Mouse (Mus musculus): ENCODE measurements at regions not wholly inside any gene's neighbourhood (a gene's known extent, or its start where the extent isn't known, plus 50 kb on each side); places are given as distances from the start of the nearest gene placed in this dataset.
"Not testable (repeated sequence)": the region's sequence is repeated elsewhere in the genome, so short reads cannot be mapped to it uniquely, and the experiment has no call there.

- DNase-seq (ENCODE audit: low read depth, low spot score): not testable (repeated sequence)
Observed at GRCm38 (mm10) chr16:46811835-46812234, 313.5 kb upstream of the Nectin3 start.

GRCm38 (mm10) chr16:46807476-46807875 lies 309.2 kb upstream of the Nectin3 start:
- DNase-seq (ENCODE audit: low read depth, low spot score): no peak

GRCm38 (mm10) chr16:46776367-46776766 lies 278.0 kb upstream of the Nectin3 start:
- no peak for DNase-seq (ENCODE audit: low read depth, low spot score)

GRCm38 (mm10) chr16:46769383-46769782 lies 271.1 kb upstream of the Nectin3 start:
- DNase-seq (ENCODE audit: low read depth, low spot score): peak; percentile 31

- no peak for DNase-seq (ENCODE audit: low read depth, low spot score)
Observed at GRCm38 (mm10) chr16:46768376-46768775, 270.1 kb upstream of the Nectin3 start.

GRCm38 (mm10) chr16:46735140-46735539 lies 236.8 kb upstream of the Nectin3 start:
- no peak for DNase-seq (ENCODE audit: low read depth, low spot score)

GRCm38 (mm10) chr16:46728424-46728823 lies 230.1 kb upstream of the Nectin3 start:
- DNase-seq (ENCODE audit: low read depth, low spot score): no peak

- no peak for DNase-seq (ENCODE audit: low read depth, low spot score)
Observed at GRCm38 (mm10) chr16:46723660-46724059, 225.3 kb upstream of the Nectin3 start.

GRCm38 (mm10) chr16:46679787-46680186 lies 181.5 kb upstream of the Nectin3 start:
- no peak for DNase-seq (ENCODE audit: low read depth, low spot score)

- no peak for DNase-seq (ENCODE audit: low read depth, low spot score)
Observed at GRCm38 (mm10) chr16:46669590-46669989, 171.3 kb upstream of the Nectin3 start.

GRCm38 (mm10) chr16:46665566-46665965 lies 167.2 kb upstream of the Nectin3 start:
- DNase-seq (ENCODE audit: low read depth, low spot score): no peak

- DNase-seq (ENCODE audit: low read depth, low spot score): no peak
Observed at GRCm38 (mm10) chr16:46663008-46663407, 164.7 kb upstream of the Nectin3 start.

- DNase-seq (ENCODE audit: low read depth, low spot score): no peak
Observed at GRCm38 (mm10) chr16:46655041-46655440, 156.7 kb upstream of the Nectin3 start.

GRCm38 (mm10) chr16:46625807-46626206 lies 127.5 kb upstream of the Nectin3 start:
- DNase-seq (ENCODE audit: low read depth, low spot score): no peak

GRCm38 (mm10) chr16:46623246-46623645 lies 124.9 kb upstream of the Nectin3 start:
- no peak for DNase-seq (ENCODE audit: low read depth, low spot score)

GRCm38 (mm10) chr16:46619871-46620270 lies 121.5 kb upstream of the Nectin3 start:
- no peak for DNase-seq (ENCODE audit: low read depth, low spot score)

GRCm38 (mm10) chr16:46617544-46618335 lies 119.4 kb upstream of the Nectin3 start:
- DNase-seq (ENCODE audit: low read depth, low spot score): peak; percentile 41

GRCm38 (mm10) chr16:46616606-46617005 lies 118.3 kb upstream of the Nectin3 start:
- DNase-seq (ENCODE audit: low read depth, low spot score): no peak

GRCm38 (mm10) chr16:46613062-46613818 lies 114.9 kb upstream of the Nectin3 start:
- no peak for DNase-seq (ENCODE audit: low read depth, low spot score)

GRCm38 (mm10) chr16:46605879-46606203 lies 107.5 kb upstream of the Nectin3 start:
- no peak for DNase-seq (ENCODE audit: low read depth, low spot score)

GRCm38 (mm10) chr16:46605001-46605878 lies 106.9 kb upstream of the Nectin3 start:
- no peak for DNase-seq (ENCODE audit: low read depth, low spot score)
